Mouse (Mus musculus) lung, postnatal 4 days (tissue): ENCODE results near the gene Uba1y.
"Not testable (repeated sequence)": the region's sequence is repeated elsewhere in the genome, so short reads cannot be mapped to it uniquely, and the experiment has no call there.

Experiments used
- DNase-seq, 2 experiments: peaks; one replicate each; pipeline ENCODE4 v3.0.0; 2021

Gene Uba1y

GRCm38 (mm10) chrY:818396-818795 lies at the start of gene Uba1y:
Gene Uba1y, plus strand, starts transcription at chrY:818649.
- no peak for DNase-seq

GRCm38 (mm10) chrY:797309-797708 lies 21.1 kb upstream of the Uba1y start, which contains the start of gene Zfy1:
Gene Zfy1, minus strand, starts transcription at chrY:797409.
- DNase-seq, result not testable (repeated sequence)

GRCm38 (mm10) chrY:808991-809661 lies 9.3 kb upstream of the Uba1y start:
- peak in 1 of 2 experiments; percentile 74 for DNase-seq

GRCm38 (mm10) chrY:872404-872803 lies 54.0 kb downstream of the Uba1y start:
- no peak for DNase-seq

- no peak for DNase-seq
These were observed 54.6 kb downstream of the Uba1y start for GRCm38 (mm10) chrY:872855-873549.
